Mouse (Mus musculus) liver, embryonic 15.5 days (tissue): ENCODE measurements around the gene Phf13. TPM values are rescaled to one million over a fixed set of nuclear protein-coding genes. Genes with fewer than 3 reads are reported as not detected.

Experiments
- ATAC-seq: fragments of 200-750 bp; cut with Nextera tagmentation; 2 replicates; pipeline ENCODE4 v1.8.0; 2017; ENCODE audit warnings: moderate number of reproducible peaks, mild to moderate bottlenecking, moderate library complexity; ENCODE audit not compliant: insufficient read depth
- H3K27ac ChIP-seq: fragments of 300-500 bp; sonication (generic); replicated peaks from 2 replicates; pipeline ENCODE4 v1.5.1; 2015; ENCODE audit warnings: mild to moderate bottlenecking, inconsistent platforms
- H3K27me3 ChIP-seq: fragments of 300-500 bp; sonication (generic); 2 replicates; pipeline ENCODE4 v1.6.1; 2015; ENCODE audit warnings: mild to moderate bottlenecking, inconsistent platforms
- H3K36me3 ChIP-seq: fragments of 300-500 bp; sonication (generic); replicated peaks from 2 replicates; pipeline ENCODE4 v1.6.1; 2015; ENCODE audit warnings: moderate library complexity, mild to moderate bottlenecking, inconsistent platforms
- H3K4me1 ChIP-seq: fragments of 300-500 bp; sonication (generic); replicated peaks from 2 replicates; pipeline ENCODE4 v1.6.1; 2015; ENCODE audit warnings: inconsistent platforms
- H3K4me2 ChIP-seq: fragments of 300-500 bp; sonication (generic); 2 replicates; pipeline ENCODE4 v1.6.1; 2015; ENCODE audit warnings: moderate library complexity, mild to moderate bottlenecking, inconsistent platforms
- H3K4me3 ChIP-seq: fragments of 300-500 bp; sonication (generic); replicated peaks from 2 replicates; pipeline ENCODE4 v1.5.1; 2015; ENCODE audit warnings: mild to moderate bottlenecking, inconsistent platforms
- H3K9ac ChIP-seq: fragments of 300-500 bp; sonication (generic); 2 replicates; pipeline ENCODE4 v1.6.1; 2015; ENCODE audit warnings: moderate library complexity, mild to moderate bottlenecking, inconsistent platforms
- H3K9me3 ChIP-seq: fragments of 300-500 bp; sonication (generic); replicated peaks from 2 replicates; pipeline ENCODE4 v1.6.1; 2016; ENCODE audit warnings: inconsistent platforms
- WGBS: fragments of 180-500 bp; shearing (Covaris S2); methylation state at CpG from one replicate; pipeline ENCODE4 v1.1.7; 2015; ENCODE audit warnings: mixed read lengths; ENCODE audit not compliant: insufficient replicate concordance; 5-methylcytosine and 5-hydroxymethylcytosine counted together
- polyA plus RNA-seq: library from polyadenylated mRNA; unstranded; fragments of >200 nt; fragmentation: Nextera tagmentation; extraction: Ambion mirVana; gene quantifications from 2 replicates; pipeline ENCODE4 v1.2.1, GENCODE M21; 2015

Gene Phf13
- polyA plus RNA-seq, 1 experiment from 2014 or later: 5.1 TPM

DNA sequence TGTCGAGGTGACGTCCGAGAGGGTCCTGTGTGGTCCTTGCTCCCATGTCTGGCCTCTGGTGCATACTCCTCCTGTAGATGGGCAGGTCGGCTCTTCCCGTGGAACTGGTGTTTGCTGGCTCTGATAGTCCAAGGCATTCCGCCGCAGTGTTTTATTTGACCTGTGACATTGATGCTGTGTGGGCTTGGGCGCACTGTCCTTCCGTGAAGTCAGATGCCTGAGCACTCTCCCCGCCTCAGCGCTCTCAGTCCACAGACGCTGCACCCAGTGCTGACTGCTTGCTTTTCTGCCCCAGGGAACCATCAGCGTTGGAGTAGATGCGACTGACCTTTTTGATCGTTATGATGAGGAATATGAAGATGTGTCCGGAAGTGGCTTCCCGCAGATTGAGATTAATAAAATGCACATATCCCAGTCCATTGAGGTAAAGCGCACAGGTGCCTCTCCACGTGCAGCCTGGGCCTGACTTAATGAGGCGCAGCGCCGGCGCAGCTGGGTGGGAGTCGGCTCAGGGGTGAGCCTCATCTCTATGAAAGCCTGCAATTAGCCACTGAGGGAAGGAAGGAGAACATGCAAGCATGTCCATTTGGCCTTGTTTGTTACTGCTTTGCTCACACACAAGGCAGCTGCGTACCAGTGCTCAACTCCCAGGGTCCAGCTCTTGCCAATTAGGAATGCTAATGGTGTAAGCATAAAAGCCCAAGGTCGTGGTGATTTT lies 27.7 kb downstream of the Phf13 start:
- no peak overlapping the region for H3K9ac ChIP-seq
- no peak for ATAC-seq
- no peaks in the 10 kb centered on the region for H3K9me3 ChIP-seq
- peaks cover 80% of the 10 kb centered on the region for H3K36me3 ChIP-seq
- H3K27ac ChIP-seq: 0 out of 2 replicates have a peak overlapping the region, but pooled peaks have one; percentile 38
- H3K4me1 ChIP-seq: peaks cover 26% of the 10 kb centered on the region
- H3K27me3 ChIP-seq: no peaks in the 10 kb centered on the region
- H3K4me2 ChIP-seq: no peak overlapping the region
- WGBS: 92% methylated on average over 26 of the region's 26 CpGs
- no peak overlapping the region for H3K4me3 ChIP-seq

DNA sequence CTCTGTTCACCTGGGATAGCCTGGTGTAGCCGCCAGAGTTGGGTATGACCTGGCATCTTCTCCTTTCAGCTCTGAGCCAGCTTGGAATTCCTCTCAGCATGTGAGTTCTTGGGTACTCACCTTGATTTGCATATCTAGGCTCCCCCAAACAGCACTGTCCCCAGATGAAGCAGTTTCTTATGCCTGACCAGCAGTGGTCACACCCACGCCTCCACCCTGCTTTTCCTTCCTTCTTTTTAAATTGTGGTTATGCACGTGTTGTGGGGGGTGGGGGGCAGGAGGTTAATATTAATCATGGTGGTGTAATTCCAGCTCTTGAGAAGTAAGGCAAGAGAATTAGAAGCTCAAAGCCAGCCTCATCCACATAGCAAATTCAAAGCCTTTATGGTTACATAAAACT lies 33.2 kb downstream of the Phf13 start:
- Histone ChIP-seq H3K27ac (peak overlapping the region; percentile 98), H3K36me3 (peaks cover 81% of the 10 kb centered on the region), H3K4me1 (peaks cover 62% of the 10 kb centered on the region), H3K4me3 (0 out of 2 replicates have a peak overlapping the region, but pooled peaks have one; percentile 5), H3K9ac (peak overlapping the region; percentile 50), H3K4me2 (peak overlapping the region; percentile 48), H3K9me3 (no peaks in the 10 kb centered on the region), H3K27me3 (no peaks in the 10 kb centered on the region)
- WGBS: 14% methylated on average over 3 of the region's 3 CpGs
- ATAC-seq: peak; percentile 32

DNA sequence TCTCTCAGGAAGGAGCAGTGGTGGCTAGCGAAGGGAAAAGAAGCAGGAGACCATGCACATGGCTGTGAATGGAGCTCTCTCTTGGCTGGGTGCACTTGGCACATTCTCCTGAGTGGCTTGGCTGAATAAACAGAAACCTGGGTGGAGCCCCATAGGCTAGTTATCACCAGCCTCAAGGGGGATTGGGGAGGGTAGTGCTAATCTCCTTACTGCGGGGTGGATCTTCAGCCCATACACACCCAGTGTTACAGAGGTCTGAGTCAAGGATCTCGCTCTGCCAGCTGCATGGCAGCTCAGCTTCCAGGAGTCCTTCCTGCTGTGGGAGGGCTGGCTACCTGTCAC lies 35.6 kb downstream of the Phf13 start:
- Histone ChIP-seq H3K4me2 (peak overlapping the region; percentile 64), H3K9me3 (no peaks in the 10 kb centered on the region), H3K27me3 (no peaks in the 10 kb centered on the region), H3K4me3 (peak overlapping the region; percentile 24), H3K36me3 (peaks cover 85% of the 10 kb centered on the region), H3K27ac (peak overlapping the region; percentile 98), H3K4me1 (peaks cover 84% of the 10 kb centered on the region), H3K9ac (peak overlapping the region; percentile 60)
- WGBS: 20% methylated on average over 3 of the region's 3 CpGs
- peak; percentile 92 for ATAC-seq

DNA sequence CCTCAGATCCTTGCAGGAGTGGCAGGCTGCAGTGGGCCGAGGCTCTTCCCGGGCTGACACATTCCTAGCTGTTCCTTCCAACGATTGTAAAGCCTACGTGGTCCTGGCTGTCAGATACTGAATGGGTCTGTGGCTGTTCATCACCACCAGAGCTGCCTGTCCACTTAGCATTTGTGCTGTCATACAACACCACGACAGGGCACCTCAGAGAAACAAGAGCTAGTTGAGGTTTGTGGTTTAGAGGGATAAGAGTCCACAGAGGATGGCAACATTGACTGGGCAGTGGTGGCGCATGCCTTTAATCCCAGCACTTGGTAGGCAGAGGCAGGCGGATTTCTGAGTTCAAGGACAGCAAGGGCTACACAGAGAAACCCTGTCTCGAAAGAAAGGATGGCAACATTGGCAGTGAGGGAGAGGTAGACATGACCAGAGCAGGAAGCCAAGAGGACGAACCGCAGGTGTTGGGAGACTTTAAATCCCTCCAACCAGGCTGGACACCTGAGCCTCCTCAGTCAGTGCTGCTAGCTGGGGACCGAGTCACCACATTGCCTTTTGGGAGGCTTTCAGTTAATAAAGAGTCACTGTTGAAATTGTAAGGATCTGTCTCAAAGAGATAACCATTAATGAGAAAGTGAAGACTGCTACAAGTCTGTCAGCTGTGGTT lies 36.1 kb downstream of the Phf13 start:
- 44% methylated on average over 11 of the region's 11 CpGs for WGBS
- Histone ChIP-seq H3K27me3 (no peaks in the 10 kb centered on the region), H3K4me3 (peak overlapping the region; percentile 9), H3K4me2 (peak overlapping the region; percentile 64), H3K9ac (peak overlapping the region; percentile 60), H3K4me1 (peaks cover 89% of the 10 kb centered on the region), H3K9me3 (no peaks in the 10 kb centered on the region), H3K36me3 (peaks cover 85% of the 10 kb centered on the region), H3K27ac (peak overlapping the region; percentile 98)
- ATAC-seq: peak; percentile 17

DNA sequence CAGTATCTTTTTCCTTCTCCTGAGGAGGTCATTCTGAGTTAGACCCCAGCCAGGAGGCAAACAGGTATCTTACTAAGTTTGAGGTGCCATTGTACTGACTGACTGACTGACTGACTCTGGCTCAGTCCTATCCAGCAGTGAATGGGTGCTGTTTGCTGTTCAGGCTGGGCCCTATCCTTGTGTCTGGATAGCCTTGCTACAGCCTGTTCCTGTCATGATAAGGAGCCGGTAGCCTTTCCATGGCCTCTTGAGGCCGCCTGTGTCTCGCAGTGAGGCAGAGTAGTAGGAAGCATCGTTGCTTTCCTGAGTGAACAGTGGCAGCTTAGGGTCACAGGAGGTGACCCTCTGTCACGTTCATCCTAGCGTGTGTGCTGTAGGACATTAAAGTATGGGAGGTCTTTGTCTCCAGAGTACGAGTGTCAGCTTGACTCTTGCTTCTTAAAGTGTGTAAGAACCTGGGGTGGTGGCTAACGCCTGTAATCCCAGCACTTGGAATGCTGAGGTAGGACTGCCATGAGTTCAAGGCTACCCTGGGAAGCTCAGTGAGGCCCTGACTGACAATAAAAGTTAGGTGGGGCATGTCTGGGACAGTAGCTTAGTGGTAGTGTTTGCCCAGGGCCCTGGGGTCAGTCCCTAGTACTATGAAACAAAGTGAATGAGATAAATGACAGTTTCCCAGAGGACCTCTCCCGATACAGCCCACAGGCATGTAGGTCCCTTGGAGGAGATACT lies 38.3 kb downstream of the Phf13 start:
- Histone ChIP-seq H3K27me3 (no peaks in the 10 kb centered on the region), H3K9ac (peak overlapping the region; percentile 54), H3K9me3 (no peaks in the 10 kb centered on the region), H3K27ac (peak overlapping the region; percentile 98), H3K4me2 (peak overlapping the region; percentile 32), H3K36me3 (peaks cover 86% of the 10 kb centered on the region), H3K4me3 (no peak overlapping the region), H3K4me1 (peaks cover 88% of the 10 kb centered on the region)
- ATAC-seq: peak; percentile 81
- 37% methylated on average over 9 of the region's 9 CpGs for WGBS

DNA sequence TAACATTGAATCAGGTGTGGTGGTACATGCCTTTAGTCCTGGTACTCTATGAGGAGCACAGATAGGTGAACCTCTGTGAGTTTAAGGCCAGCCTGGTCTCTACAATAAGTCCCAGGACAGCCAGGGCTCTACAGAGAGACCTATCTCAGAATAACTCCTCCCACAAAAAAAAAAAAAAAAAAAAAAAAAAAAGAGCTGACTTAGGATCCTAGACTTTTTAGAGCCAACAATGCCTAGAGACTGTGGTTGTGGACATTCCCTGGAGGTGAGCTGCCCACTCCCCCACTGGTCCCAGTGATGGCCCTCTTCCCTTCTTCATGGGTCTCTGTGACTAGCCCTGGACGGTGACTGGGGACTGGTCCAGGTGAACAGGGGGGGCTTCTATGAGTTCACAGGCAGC lies 40.3 kb downstream of the Phf13 start:
- 90% methylated on average over 1 of the region's 1 CpGs for WGBS
- no peaks in the 10 kb centered on the region for H3K9me3 ChIP-seq
- H3K36me3 ChIP-seq: peaks cover 87% of the 10 kb centered on the region
- H3K4me3 ChIP-seq: no peak overlapping the region
- peak overlapping the region; percentile 98 for H3K27ac ChIP-seq
- peaks cover 72% of the 10 kb centered on the region for H3K4me1 ChIP-seq
- no peaks in the 10 kb centered on the region for H3K27me3 ChIP-seq
- ATAC-seq: no peak
- no peak overlapping the region for H3K4me2 ChIP-seq
- peak overlapping the region; percentile 54; the same call in 1 of the 2 replicates for H3K9ac ChIP-seq

DNA sequence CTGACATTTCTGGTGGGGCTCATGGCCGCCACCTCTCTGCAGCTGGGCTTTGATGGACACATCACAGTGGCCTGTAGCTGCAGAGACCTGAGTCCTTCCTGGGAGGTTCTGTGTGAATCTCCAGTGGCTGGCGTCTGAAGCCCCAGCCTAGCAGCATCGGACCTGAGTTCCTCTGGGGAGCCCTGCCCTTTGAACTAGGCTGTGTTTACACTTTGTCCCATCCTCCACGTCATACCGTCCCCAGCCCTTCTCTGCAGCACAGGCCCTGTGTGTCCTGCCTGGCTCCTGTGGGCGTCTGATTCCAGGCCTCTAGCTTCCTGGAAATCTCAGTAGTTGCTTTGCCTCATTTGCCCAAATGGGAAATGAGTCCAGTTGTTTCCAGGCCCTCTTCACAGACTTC lies 42.8 kb downstream of the Phf13 start:
- H3K27me3 ChIP-seq: no peaks in the 10 kb centered on the region
- ATAC-seq: 0 out of 2 replicates have a peak, but pooled peaks have one; percentile 17
- 69% methylated on average over 6 of the region's 6 CpGs for WGBS
- peak overlapping the region; percentile 66 for H3K27ac ChIP-seq
- H3K4me2 ChIP-seq: no peak overlapping the region
- peaks cover 64% of the 10 kb centered on the region for H3K4me1 ChIP-seq
- no peak overlapping the region for H3K4me3 ChIP-seq
- H3K36me3 ChIP-seq: peaks cover 88% of the 10 kb centered on the region
- no peak overlapping the region for H3K9ac ChIP-seq
- no peaks in the 10 kb centered on the region for H3K9me3 ChIP-seq

DNA sequence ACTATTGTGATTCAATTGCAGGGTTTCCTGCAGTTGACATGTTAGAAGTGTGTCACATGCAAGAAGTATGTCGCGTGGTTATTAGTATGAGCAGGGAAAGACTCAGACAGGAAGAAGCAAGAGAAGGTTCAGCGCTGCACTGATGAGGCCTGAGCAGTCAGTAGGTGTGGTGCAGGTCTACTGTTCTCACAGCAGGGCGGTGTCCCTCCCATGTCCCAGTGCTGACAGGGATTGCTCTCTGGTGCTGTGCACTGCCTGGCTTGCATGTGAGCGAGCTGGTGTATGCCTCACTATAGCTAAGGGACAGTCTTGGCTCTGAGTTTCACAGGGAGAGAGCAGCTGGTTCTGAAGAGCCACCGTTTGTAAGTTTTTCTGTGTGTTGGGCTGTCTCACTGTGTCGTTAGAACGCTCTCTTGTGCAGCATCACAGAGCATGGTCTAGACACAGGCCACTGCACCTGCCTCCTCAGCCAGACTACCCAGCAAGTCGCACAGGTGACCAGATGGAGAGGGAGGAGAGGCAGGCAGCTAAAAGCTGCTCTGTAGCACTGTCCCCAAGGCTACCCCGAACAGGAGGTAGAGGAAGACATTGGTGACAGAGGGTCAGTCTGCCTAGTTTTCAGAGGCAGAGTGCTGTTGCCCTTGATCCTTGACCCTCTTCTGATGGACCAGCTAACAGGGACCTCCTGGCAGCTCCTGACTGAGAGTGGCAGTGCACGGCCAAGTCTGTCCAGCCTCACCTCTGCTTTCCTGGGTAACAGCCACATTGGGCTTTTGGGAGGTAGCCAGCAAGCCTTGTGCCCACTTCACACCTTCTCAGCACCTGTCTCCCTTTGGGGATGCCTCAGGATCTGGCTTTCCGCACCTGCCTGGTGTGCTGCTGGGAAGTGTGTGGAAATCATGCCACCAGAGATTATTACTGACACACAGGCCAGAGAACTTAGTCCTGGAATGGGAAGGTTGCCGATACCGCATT lies 47.3 kb downstream of the Phf13 start:
- Histone ChIP-seq H3K27me3 (no peaks in the 10 kb centered on the region), H3K27ac (peak overlapping the region; percentile 53; the same call in 1 of the 2 replicates), H3K9me3 (no peaks in the 10 kb centered on the region), H3K36me3 (peaks cover 65% of the 10 kb centered on the region), H3K4me1 (peaks cover 62% of the 10 kb centered on the region), H3K4me2 (no peak overlapping the region), H3K4me3 (no peak overlapping the region), H3K9ac (no peak overlapping the region)
- 79% methylated on average over 14 of the region's 14 CpGs for WGBS
- ATAC-seq: no peak

DNA sequence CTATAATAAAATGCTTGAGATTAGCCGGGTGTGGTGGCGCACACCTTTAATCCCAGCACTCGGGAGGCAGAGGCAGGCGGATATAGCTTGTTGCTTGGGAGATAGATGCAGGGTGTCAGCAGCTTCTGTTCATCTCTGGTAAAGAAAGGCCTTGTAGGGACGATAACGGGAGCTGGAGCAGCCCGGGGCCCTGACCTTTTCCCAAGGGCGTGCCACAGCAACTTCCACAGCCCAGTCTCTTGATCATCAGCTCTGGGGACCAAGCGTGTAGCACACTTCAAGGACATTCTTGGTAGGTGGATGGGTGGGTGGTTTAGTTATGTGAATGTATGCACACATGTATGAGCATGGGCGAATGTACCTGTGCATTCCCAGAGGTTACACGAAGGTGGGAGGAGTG lies 49.8 kb downstream of the Phf13 start:
- H3K27ac ChIP-seq: no peak overlapping the region

More for the DNA sequence above, 49.8 kb downstream of the Phf13 start:
- Histone ChIP-seq H3K4me2 (no peak overlapping the region), H3K9ac (no peak overlapping the region), H3K4me1 (peaks cover 58% of the 10 kb centered on the region), H3K9me3 (no peaks in the 10 kb centered on the region), H3K27me3 (no peaks in the 10 kb centered on the region), H3K4me3 (no peak overlapping the region), H3K36me3 (peaks cover 49% of the 10 kb centered on the region)
- no peak for ATAC-seq
- 80% methylated on average over 11 of the region's 11 CpGs for WGBS
